Mouse (Mus musculus): ENCODE results near the gene Pitpnm2. TPM values are rescaled to one million over a fixed set of nuclear protein-coding genes. Genes with fewer than 3 reads are reported as not detected.
A peak's percentile ranks its signal among the peaks of the same experiment; 100 is the strongest.

Pitpnm2 gene
- total RNA-seq, 2 experiments from 2014 or later: 10.9 to 33.3 TPM

DNA sequence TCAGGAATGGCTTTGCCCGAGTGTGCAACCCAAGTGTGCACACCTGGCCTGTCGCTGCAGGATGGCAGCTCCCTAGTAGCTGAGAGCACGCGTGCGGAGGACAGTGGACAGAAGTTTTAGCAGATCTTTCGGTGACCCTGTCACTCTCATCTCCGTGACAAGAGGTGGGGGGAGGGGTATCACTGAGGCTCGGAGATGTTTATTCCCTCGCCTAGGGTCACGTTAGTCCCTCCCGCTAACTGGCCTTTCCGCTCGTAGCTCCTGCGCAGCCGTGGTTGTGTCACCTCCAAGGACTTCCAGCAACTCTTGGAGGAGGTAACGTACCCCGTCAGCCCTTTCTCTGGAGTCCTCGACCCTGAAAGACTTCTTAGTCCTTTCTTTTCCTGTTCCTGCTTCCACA is 137.0 kb downstream of the Pitpnm2 start:
- ATAC-seq (replicated peaks; ENCODE audit: low FRiP score, low TSS enrichment, poor library complexity, severe bottlenecking): peak; percentile 7

DNA sequence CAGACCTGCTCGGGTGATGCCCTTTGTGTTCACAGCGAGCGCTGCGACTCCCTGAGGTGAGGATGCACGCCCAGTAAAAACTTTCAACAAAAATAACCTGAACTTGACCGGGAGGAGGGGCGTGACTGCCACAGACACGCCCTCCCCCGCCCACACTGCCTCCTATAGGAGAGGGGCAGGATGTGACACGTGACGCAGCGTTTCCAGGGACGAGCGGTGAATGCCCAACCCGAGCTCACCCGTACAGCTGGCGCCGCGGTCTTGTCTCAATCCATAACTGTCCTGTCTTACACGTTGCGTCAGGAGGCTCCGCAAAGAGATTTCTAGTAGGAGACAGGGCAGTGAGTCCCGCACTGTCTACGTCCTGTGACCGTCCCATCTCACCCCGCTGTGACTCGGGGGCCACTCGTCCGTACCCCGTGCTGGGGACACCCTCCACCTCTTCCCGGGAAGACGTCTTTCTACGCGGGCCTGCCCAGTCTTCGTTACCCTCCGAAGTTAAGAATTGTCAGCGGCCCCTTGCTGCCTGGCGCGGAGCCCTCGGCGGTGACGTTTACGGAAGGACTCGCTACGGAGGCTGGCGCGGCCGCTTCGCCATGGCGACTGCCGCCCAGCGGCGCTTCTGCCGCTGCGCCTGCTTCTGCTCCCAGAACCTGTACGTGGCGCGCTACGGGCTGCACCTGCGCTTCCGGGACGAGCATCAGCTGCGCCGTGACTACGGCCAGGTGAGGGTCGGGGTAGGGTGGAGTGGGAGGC is 137.6 kb downstream of the Pitpnm2 start, which contains the start of gene Ogfod2:
TSS of gene Ogfod2 (plus strand) at position 556 of the 756 bp plus-strand sequence.
- ATAC-seq (replicated peaks; ENCODE audit: low FRiP score, low TSS enrichment, poor library complexity, severe bottlenecking): peak; percentile 83

DNA sequence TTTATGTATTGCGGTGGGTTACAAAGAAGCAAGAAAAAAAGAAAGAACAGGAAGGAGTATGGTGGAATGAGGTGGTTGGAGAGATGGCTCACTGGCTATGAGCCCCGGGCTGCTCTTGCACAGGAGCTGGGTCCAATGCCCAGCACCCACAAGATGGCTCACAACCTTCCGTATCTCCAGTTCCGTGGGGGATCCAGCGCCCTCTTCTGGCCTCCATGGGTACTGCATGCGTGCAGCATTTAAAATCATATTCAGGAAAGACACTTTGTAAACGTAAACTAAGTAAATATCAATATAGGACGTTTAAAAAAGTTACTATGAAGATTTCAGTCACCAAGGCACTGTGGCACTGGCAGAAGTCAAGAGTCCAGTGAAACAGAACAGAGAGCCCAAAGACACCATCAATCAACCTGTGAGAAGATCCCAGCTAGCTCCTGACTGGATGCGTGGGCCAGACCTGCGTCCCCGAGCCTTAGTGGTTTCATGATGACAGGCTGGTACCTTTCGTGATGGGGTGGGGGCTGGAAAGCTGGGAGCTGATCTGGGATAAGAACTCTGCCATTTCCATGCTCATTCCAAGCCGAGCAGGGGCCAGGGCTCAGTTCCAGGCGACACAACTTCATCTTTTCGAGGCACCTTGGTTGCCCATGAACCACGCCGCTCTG is 138.4 kb downstream of the Pitpnm2 start:
- no peak for ATAC-seq (replicated peaks; ENCODE audit: low FRiP score, low TSS enrichment, poor library complexity, severe bottlenecking)

DNA sequence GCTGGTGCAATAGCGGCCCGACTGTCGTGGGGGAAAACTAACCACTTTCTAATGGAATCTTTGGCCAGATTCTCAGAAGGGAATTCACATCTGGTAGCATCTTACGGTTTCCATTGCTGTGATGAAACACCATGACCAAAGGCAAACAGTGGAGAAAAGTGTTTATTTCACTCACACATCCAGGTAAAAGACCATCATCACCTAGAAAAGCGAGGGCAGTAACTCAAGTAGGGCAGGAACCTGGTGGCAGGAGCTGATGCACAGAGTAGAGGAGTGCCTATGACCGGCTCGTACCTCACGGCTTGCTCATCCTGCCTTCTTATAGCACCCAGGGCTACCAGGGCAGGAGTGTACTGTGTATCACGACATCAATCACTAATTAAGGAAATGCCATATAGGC is 146.0 kb downstream of the Pitpnm2 start:
- ATAC-seq (replicated peaks; ENCODE audit: low FRiP score, low TSS enrichment, poor library complexity, severe bottlenecking): no peak

DNA sequence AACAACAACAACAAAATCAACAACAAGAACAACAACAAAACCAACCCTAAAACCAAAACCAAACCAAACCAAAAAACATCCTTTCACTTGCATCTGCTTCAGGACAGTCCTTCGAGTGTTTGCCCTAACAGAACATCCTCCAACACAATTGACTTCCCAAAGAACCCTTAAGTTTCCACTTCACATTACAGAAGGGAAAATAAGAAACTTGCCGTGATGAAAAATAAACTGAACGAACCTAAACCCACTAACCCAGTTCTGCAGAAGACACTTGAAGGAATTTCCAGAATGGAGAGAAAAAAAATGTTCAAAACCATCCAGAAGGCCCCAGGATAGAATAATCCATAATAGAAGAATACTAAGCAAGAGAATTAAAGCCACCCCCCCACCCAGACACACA is 146.5 kb downstream of the Pitpnm2 start:
- no peak for ATAC-seq (replicated peaks; ENCODE audit: low FRiP score, low TSS enrichment, poor library complexity, severe bottlenecking)

DNA sequence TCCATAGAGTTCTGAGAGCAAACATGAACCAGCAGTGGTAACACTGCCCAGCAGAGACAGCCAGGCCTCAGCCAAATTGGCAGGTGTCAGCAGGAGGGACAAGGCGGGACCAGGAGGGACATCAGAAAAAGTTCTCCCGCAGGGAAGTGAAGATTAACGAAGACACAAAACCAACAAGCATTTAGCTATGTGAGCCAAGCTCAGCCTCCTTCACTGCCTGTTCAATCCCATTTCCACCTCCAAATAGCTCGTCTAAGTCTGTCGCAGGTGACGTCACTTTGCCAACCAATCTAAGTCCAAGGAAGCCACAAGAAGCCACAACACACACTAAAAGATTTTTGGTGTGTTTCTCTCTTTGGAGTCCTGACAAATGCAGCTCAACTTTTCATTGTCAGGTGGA is 147.2 kb downstream of the Pitpnm2 start:
- ATAC-seq (replicated peaks; ENCODE audit: low FRiP score, low TSS enrichment, poor library complexity, severe bottlenecking): no peak

DNA sequence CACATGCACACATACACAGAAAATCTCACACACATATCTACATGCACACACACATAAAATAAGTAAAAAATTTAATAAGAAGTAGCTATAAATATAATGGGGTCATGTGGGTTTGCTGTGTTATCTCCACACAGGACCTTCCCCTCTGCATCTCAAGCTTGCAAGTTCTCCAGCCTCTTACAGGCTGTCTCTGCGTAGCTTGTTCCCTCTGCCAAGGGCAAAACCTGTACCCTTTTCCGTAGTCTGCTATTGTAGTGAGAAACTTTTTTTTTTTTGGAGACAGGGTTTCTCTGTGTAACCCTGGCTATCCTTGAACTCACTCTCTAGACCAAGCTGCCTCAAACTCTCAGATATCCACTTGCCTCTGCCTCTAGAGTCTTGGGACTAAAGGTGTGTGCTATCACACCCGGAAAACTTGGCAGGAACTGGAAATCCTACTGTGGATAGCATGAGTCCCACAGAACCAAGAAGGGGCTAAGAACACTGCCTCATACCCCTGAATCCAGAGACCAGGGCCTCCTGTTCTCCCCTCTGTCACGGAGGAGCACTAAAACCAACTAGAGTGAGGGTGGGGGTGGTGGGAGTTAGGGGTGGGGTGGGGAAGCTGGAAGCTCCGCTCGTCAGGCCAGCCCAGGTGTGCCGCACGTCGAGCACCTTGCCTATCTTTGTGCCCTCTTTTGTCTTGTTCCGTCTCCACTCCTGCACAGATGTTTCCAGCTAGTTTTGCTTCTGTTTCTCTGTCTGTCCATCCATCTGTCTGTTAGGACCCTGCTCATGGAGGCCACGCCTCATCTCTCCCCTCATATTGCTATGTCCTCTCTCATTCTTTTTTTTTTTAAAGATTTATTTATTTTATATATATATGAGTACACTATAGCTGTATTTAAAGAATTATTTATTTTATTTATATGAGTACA is 149.2 kb downstream of the Pitpnm2 start:
- ATAC-seq (replicated peaks; ENCODE audit: low FRiP score, low TSS enrichment, poor library complexity, severe bottlenecking): no peak

DNA sequence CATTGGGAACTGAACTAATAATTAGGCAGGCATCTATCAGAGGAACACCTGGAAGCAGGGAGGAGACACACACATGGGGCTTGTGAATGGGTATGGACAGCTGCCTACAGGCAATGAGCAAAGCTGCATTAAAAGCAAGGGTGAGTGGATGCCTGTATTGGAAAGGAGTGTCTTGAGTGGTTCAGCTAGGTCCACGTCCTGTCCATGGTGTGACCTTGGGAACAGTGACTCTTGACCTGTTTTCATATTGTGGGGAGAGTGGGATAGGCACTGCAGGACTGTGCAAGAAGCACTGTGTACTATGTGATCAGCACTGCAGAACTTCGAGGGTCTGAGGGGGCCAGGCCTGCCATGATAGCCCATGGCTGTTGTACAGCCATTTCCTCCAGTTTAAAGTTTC is 150.6 kb downstream of the Pitpnm2 start:
- no peak for ATAC-seq (replicated peaks; ENCODE audit: low FRiP score, low TSS enrichment, poor library complexity, severe bottlenecking)

DNA sequence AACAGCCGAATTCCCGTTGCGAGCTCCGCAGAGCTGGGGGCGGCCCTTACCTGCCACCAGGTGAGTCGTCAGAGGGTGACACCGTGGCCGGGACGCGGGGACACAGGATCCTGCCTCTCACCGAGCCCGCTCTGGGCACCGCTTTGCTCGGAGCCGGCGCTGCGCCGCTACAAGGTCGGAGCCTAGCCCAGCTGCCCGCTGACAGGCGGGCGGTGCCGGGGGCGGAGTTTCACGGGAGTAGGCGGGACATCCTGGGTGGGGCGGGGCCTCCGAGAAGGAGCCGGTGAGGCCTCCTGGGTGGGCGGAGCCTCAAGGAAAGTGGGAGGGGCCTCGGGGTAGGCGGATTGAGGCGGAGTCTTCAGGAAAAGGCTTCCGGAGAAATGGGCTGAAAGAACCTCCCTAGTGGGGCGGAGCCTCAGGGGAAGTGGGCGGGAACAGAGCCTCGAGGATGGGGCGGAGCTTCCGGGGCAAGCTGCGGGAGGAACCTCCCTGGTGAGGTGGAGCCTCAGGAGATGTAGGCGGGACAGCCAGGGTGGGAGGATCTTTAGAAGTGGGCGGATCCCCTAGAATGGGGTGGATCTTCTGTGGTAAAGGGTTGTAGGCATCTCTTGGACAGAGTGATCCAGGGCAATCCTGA is 153.8 kb downstream of the Pitpnm2 start, which contains the start of gene Abcb9:
TSS of gene Abcb9 (minus strand) at position 203 of the 637 bp plus-strand sequence.
- ATAC-seq (replicated peaks; ENCODE audit: low FRiP score, low TSS enrichment, poor library complexity, severe bottlenecking): peak; percentile 85

DNA sequence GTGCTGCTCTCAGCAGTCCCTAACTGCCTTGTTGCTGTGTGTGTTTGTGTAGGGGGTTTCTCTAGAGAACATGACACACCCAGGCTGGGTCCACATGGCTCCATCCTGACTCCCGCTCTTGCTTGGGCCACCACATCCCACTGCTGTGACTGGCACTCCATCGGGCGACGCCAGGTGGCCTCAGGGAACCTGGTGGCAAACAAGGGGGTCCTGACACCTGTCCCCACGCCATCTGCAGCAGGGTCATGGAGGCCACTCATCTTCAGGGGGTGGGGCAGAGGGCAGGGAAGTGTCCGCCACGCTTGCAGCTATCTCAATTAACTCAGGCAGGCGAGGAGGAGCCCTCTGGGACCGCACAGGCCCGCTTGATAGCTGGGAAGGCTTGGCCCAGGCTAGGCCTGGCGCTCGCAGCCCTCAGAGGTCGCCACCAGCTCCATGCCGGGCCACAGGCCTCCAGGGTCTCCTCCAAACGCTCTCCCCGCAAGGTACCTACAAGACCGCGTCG is 154.4 kb downstream of the Pitpnm2 start:
- peak; percentile 48 for ATAC-seq (replicated peaks; ENCODE audit: low FRiP score, low TSS enrichment, poor library complexity, severe bottlenecking)

DNA sequence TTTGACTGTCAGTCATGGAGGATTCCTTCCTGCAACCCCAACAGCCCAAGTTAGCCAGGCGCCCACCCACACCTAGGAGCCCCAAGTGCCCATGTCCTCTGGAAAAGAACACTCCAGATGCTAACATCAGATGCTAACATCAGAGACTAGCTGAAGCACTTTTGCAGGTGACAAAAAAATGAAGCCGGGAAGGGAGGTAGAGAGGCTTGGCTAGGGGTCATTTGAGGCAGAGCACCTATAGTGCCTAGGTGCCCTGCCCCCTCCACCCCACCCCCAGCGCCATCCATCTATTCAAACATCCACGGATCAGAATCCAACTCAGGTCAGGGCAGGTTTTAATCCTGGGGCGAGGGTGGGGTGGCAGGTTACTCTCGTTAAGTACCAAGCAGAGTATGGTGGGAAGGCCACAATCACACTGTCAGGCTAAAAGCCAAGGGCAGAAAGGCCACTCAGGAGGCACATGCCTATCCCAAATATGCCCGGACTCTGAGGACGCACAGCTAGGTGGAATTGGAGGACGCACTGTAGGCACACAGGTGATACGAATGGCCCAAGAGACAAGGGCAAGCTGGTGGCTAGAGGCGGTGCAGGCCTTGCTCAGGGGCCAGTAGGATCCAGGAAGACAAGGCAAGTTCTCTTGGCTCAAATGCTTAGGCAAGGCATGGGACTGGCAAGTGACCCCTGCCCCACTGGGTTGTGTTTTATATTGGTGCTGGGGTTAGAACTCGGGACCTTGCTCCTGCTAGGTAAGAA is 155.5 kb downstream of the Pitpnm2 start:
- no peak for ATAC-seq (replicated peaks; ENCODE audit: low FRiP score, low TSS enrichment, poor library complexity, severe bottlenecking)

DNA sequence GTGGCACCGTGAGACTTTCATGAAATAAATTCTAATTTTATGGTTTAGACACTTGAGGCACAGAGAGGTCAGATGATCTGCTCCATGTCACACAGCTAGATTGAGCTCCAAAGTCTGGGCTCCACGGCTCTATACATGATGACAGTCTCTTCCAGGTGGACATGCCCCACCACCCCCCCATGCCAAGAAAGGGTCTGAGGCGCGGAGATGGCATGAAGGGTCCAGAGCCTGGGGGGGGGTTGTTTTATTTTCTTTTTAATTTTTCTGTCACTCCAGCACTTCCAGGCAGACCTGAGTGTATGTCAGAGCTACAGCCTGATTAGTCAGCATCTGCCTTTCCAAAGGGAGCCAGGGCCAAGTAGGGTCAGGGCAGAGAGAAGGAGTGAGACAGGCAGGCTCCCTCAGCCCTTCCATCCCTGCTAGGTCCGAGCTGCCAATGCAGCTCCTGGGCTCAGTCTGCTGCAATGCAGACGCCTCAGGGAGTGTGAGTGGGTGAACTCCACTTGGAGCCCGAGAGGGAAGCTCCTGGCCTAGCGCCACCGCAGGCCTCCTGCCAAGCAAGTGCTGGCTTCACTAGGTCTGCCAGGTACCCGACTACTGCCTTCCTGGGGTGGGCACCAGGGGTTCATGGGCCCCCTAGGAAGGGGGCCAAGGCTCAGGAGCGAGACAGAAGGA is 156.3 kb downstream of the Pitpnm2 start:
- no peak for ATAC-seq (replicated peaks; ENCODE audit: low FRiP score, low TSS enrichment, poor library complexity, severe bottlenecking)

DNA sequence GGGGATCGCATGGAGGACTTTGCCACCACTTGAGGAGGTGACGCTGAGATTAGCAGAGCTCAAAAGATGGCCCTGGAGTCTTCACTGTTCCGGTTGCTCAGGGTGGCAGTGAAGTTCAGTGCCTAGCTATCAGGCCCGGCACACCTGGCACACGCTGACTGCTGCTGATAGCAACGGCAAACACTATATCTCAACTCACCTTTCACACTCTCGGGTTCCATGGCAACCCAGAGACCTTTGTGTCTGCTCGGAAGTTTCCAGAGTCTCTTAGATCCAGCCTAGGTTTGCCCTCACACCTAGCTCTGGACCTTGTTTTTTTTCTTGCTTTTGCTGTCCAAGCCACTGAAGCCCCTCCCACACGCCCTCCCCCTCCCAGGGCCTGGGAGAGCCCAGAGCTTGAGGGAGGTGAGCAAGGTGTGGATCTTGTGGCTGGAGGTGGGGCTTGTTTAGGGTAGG is 157.6 kb downstream of the Pitpnm2 start:
- peak; percentile 58 for ATAC-seq (replicated peaks; ENCODE audit: low FRiP score, low TSS enrichment, poor library complexity, severe bottlenecking)

DNA sequence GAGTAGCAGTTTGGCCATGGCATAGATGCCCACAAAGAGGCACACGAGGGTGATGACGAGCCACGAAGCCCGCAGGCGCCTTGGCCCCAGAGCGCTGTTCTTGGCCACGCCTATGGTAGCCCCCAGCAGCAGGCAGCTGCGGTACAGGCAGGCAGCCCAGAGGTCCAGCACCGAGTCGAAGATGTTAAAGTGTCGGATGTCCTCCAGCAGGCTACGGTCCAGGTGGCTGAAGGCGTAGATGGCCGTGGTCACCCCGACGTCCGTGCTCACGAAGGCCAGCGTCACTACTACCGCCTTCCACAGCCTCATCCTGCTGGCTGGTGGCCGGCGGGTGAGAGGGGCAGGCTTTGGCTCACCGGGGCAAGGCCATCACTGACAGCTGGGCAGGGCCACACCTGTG is 159.7 kb downstream of the Pitpnm2 start:
- ATAC-seq (replicated peaks; ENCODE audit: low FRiP score, low TSS enrichment, poor library complexity, severe bottlenecking): no peak

DNA sequence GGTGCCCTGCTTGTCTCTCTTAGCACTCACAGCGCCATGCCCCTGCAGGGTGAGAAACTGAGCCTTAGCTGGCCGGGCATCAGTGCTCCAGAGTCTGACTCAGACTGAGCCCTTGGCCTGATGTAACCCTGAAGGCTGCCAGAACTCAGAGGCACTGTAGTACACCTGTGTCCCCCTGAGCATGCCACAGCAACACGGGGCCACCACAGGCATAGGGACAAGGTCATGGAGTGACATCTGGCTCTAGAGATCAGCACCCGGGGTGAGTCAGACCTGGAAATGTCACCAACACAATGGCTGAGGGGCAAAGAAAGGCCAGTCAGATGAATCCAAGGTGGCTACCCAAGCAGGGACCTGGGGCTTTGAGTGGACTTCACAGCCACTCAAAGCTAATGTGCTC is 162.7 kb downstream of the Pitpnm2 start:
- ATAC-seq (replicated peaks; ENCODE audit: low FRiP score, low TSS enrichment, poor library complexity, severe bottlenecking): no peak

DNA sequence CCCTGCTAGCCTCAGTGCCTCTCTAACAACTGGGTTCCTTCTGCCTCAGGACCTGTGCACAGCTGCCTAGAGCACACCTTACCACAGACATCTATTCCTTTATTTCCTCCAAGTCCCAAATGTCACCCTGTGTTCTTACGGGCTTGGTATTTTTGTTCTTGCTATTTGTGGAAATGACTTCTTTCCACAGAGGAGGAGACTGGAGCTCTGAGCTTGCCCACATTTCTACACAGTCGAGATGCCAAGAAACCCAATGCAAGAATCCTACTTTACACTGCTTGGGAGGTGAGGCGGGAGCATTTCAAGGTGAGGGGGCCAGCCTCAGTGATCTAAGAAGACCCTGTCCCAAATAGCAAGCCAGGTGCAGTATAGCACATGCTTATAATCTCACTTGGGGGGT is 164.0 kb downstream of the Pitpnm2 start:
- no peak for ATAC-seq (replicated peaks; ENCODE audit: low FRiP score, low TSS enrichment, poor library complexity, severe bottlenecking)

DNA sequence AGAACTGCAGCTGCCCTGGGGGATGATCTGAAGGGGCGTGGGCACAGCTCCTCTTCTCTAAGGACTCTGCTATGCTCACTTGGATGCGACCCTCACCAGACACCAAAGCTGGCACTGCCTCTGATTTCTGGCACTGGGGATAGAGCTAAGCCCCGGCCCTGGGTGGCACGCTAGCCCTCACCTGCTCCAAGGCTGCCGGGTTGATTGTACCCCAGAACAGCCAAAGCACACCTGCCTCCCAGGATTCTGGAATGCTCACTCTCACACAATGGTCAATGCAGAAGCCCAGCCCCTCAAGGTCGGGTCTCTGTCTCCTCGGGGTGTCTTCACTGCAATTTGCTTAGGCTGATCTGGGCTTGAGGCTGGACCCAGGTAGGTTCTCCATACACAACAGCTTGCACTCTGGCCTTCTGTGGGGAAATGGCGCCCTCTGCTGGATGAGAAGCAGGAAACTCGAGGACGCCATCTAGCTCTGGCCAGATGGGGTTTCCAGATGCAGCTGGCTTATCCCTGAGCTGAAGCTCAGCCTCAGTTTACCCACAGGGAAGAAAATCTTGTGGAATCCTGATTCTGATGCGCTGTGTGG is 164.9 kb downstream of the Pitpnm2 start:
- peak; percentile 52 for ATAC-seq (replicated peaks; ENCODE audit: low FRiP score, low TSS enrichment, poor library complexity, severe bottlenecking)

Measured in megakaryocyte-erythroid progenitor cell, adult 5-6 weeks (primary cell).